Mouse (Mus musculus) yolk sac, embryonic 10.5 days (tissue): ENCODE measurements around the gene 9930104L06Rik.
A peak's percentile ranks its signal among the peaks of the same experiment; 100 is the strongest.

Source experiments
- DNase-seq: peaks from one replicate; pipeline ENCODE4 v3.0.0-alpha.2; 2017; ENCODE audit warnings: low spot score

Gene 9930104L06Rik

DNA sequence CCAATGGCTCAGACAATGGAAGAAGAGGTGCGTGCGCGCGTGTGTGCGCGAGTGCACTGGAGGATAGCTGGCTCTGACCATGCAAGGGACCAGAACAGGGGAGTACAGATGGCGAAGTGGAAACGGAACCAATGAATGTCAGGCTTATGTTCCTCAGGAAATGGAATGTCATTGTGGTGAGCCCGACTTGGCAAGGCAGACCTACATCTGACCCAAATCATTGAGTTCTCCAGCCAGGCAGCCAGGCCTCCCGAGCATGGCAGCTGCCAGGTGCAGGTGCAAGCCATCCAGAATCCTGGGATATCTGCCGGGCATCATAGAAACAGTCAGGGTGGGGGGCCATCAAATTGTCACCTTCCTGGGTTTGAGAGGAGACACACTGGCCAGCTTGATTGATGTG, 24.1 kb downstream of the 9930104L06Rik start:
- DNase-seq = no peak

DNA sequence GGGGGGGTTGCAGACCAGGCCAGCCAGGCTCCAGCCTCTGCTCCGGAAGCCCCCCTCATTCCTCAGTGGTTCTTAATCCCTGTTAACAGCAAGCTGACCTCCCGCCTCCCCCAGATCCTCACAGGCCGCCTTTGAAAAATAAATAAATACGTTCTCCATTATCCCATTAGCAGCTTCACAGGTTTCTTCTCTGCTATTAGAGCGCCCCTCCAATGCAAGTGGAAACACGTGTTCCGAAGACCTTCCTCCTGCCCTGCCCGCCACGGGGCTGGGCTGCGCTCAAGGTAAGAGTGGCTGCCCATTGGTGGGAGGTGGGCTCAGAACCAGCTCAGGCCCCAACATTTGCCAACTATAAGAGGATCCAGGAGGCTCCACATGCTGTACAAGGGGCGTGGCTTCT, 25.7 kb downstream of the 9930104L06Rik start:
- no peak for DNase-seq

DNA sequence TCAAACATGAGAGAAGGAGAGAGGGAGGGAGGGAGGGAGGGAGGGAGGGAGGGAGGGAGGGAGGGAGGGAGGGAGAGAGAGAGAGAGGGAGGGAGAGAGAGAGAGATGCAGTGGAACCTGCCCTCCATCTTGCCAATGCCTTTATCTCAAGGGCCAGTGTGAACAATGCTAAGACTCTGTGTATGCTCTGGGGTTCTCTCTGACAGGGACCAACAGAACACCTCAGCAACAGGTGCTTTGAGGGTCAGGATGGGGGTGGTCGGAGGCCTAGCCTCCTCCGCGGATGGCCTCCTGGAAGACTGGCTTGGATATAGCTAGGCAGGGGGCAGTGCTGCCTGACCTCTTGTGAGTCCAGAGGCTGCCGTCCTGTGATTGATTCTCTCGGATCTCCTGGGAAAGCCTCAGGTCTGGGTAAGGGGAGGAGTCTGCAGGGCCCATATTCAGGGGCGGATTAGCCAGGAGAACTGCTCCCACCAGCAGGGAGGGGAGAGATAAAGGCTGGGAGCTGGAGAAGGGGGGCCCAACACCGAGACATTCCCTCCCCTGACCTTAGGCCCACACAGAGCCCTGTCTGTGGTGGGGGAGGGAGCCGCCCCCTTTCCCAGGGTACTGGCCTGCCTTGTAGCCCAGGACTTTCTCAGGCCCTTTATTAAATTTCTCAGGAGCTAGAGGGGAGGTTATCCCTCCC, 28.2 kb downstream of the 9930104L06Rik start:
- DNase-seq = peak; percentile 16

DNA sequence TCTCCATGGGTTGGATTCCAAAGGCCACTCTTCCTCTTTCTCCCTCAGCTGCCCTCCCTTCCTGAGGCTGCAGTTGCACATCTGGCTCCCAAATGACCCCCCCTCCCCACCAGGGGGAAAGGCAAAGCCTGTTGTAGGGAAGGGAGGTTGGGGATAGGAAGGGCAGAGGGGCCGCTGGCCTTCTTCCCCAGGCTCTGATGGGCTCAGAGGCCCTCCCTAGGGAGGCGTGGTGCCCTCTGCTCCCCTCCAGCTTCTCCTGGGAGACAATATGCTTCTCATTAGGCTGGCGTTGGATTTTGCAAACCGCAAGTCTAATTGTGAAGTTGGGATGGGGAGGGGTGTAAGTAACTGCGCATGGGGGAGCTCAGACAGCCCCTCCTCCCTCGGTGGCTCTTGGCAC, 31.9 kb downstream of the 9930104L06Rik start:
- DNase-seq = no peak

DNA sequence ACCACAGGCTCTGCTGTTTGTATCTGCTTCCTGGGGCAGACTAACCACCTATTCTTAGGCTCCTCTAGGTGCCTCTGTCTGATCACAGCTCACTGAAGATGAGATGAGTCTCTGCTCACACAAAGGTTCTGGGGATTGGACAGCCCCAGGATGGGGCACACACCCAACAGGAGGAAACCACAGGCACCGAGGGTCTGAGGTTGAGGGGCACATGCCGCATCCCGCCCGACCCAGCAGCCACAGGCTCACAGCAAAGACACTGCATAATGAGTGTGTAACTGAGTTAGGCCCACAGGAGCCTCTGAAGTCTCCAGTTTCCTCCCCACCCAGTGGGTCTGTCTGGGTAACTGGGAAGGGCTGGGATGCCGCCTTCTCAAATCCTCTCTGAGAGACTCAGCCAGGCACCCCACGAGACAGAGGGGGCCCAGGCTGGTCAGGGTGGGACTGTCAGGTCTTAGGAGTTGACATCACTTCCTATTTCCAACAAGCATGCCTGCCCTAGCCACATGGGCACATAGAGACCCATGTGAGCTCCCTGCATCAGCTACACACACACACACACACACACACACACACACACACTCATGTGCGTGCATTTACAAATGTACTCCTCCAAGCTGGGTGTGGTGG, 32.5 kb downstream of the 9930104L06Rik start:
- DNase-seq = no peak

DNA sequence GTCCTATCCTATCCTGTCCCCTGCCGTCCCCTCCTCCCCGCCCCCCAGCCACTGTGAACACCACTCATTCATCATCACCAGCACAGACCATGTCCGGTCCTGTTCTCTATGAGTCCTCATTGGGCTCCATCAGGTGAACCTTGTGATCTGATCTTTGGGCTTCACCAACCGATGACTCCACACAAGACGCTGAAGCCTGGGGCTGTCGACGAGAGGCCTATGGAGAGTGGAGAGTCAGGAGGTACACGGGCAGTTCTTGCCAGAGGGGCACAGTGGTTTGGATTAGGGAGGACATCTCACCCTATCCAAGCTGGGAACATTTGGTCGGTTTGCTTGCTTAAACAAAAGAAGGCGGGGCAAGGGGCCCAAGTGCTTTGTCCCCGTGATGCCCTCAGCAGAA, 33.3 kb downstream of the 9930104L06Rik start:
- DNase-seq = no peak

DNA sequence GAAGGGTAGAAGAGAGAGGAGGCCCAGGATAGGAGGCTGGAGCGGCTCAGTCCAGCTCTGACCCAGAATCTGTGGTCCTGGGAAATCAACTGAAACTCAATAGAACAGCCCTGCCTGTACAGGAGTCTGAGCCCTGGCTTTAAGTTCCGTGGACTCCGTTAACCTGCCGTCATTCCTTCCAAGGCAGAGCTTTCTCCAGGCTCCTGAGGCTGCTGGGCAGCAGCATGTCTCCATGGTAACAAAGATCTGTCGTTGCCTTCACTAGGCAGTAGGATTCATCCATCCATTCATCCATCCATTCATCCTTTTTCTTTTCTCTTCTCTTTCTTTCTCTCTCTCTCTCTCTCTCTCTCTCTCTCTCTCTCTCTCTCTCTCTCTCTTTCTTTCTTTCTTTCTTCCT, 33.8 kb downstream of the 9930104L06Rik start:
- no peak for DNase-seq

DNA sequence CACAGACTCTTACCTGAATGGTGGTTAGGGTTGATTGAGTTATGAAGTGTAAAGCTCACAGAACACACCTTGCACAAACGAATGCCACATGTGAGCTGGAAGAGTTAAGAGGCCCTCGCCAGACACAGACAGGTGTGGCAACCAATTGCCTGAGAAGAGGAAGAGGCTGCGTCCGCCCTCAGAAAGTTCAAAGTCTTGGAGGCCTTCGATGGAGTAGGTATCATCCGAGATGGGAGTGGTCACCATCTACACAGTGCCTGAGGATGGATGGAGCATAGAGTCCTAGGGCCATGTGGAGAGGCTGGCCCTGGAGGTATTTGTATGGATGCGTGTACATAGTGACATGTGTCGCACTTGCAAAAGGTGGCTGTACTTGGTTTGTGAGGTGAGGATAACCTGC, 34.2 kb downstream of the 9930104L06Rik start:
- DNase-seq = no peak

DNA sequence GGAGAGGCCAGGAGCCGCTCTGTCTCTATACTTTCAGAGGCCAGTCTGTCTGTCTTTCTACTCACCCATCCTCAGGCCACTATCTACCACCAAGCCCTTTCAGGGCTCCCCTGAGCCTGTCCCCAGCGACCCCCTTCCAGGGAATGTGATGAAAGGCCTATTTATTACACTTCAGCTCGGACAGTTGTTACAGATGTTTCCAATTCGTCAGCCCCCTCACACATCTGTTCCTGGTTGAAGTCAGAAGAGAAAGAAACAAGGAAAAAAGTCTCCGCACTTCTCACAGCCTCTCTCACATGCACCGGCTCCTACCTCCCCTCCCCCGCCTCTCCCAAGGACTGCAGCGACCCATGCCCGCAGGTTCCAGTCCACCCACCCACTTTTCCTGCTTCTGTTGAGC, 35.5 kb downstream of the 9930104L06Rik start:
- no peak for DNase-seq

DNA sequence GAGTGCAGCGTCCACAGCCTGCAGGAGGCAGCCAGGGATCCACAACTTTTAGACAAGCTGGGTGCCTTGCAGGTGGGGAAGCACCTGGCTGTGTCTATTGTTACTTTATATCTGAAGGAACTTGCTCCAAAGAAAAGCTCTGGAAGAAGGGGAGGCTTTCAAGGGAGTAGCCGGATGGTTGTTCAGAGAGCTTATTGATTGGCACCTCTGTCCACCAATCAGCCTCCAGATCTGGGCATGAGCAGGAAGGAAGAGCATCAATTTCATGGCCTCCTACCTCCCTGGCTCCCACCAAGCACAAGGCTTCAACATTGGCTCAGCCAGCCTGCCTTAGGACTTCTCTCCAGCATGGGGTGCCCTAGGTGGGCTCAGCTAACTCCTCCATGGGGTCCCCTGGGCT, 36.4 kb downstream of the 9930104L06Rik start:
- no peak for DNase-seq

DNA sequence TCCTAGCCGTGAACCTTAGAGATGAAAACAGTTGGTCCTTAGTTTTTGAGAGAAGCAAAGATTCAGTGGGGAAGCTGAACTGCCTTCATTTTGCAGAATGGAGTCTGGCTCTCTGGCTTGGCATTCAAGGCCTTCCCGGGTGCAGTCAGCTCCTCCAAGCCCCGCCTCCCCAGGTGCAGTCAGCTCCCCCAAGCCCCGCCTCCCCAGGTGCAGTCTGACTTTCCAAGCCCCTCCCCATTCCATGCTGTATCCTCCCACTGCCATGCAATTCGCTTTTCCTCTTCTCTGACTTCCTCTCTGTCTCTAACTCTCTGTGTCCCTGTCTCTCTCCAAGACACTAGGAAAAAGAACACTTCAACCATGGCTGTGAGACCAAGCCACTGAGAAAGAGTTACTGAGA, 41.4 kb downstream of the 9930104L06Rik start:
- DNase-seq = peak; percentile 31

DNA sequence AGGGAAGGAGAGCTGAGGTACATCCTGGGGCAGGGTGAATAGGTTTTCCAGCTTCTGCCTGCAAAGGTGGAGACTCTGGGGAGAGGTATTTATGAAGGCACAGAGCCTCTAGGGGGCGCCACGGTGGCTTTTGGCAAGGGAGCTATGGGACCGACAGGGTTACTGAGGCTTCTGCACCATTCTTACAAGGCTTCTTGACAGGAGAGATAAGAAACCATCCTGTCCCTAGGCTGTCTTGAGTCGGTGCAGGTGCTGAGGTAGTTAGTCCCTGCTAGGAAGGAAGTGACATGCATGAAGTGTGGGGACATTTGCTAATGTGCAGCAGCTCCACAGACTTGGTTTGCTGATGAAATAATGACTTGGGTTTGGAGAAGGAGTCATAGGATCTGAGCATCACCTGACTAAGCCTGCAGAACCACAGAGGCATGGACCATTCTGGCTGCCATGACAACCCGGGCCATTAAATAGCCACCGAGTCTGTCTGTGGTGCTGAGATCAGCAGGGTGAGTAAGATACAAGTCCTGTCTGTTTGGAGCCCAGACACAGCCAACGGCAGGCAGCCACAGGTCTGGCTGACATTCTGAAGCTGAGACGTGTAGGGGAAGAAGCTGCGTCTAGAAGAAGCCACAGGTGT, 47.2 kb downstream of the 9930104L06Rik start:
- DNase-seq = no peak

DNA sequence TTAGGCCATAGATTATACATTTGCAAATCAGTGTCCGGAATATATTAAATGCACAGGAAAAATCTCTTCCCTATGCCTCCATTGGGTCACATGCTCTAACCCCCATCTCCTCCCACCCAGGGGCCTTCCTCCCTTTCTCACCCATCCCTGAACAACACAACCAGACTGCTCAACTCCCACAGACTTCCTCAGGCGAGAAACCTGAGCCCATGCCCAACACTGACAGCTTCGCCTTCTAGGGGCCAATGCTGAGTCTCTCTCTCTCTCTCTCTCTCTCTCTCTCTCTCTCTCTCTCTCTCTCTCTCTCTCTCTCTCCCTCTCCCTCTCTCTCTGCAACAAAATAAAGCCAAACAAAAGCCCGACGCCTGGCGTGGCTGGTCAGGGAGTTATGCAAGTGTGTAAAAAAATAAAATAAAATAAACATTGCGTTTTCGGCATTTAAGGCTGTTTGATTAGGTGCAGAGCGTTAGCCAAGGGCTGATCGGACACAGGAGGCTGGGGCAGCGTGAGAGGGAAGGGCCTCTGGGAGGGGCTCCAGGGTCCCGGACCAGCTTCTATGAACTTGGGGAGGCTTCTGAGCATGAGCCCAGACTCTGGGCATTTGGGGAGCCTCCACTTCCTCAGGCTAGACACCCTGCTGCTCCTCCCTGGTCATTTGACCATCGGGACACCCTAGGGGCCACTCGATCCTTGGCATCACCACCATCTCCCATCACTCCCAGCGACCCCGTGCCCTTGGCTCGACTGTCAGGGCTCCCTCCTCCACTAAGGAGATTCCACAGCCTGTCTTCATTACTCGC, 48.2 kb downstream of the 9930104L06Rik start:
- DNase-seq = no peak

DNA sequence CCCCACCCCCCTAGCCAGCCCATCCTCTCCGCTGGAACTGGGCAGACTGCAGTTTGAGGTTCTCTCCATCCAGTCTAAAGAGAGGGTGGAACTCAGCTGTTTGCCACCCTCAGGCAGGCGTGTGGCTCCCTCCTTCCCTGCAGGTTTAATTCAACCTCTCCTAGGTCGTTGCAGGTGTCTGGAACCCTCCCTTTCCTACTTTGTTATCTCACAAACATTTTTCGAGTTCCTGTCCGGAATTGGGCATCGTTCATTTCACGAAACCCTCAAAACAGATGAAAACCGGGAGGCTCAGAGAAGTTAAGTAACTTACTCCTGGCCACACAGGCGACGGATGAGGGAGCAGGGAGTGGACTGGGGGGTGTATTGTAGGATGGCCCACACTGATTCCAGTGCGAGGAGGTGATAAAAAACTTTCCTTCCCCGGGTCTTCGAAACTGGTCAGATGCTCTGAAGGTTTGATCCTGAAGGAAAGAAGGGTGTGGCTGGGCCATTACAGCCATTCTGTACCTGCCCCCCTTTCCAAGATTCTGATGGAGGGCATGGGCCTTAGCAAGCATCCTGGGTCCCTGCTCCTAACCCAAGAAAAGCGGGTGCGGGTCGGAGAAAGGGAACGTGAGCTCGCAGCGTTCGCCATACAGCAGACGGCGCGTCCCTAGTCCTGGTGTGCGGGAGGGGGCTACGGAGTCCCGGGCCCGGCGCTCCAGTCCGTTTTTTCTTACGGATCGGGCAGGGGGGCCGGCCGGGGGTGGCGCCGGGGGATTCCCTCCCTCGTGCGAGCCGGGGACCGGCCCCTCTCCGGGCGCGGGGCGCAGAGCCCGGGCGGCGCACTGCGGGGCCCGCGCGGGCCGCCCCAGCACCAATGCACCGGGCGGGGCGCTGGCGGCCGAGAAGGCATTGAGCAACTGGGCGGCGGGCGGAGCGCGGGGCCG, 49.1 kb downstream of the 9930104L06Rik start, which contains the start of gene Rspo1:
TSS of gene Rspo1 (plus strand) at position 760 of the 932 bp plus-strand sequence.
- peak; percentile 32 for DNase-seq

DNA sequence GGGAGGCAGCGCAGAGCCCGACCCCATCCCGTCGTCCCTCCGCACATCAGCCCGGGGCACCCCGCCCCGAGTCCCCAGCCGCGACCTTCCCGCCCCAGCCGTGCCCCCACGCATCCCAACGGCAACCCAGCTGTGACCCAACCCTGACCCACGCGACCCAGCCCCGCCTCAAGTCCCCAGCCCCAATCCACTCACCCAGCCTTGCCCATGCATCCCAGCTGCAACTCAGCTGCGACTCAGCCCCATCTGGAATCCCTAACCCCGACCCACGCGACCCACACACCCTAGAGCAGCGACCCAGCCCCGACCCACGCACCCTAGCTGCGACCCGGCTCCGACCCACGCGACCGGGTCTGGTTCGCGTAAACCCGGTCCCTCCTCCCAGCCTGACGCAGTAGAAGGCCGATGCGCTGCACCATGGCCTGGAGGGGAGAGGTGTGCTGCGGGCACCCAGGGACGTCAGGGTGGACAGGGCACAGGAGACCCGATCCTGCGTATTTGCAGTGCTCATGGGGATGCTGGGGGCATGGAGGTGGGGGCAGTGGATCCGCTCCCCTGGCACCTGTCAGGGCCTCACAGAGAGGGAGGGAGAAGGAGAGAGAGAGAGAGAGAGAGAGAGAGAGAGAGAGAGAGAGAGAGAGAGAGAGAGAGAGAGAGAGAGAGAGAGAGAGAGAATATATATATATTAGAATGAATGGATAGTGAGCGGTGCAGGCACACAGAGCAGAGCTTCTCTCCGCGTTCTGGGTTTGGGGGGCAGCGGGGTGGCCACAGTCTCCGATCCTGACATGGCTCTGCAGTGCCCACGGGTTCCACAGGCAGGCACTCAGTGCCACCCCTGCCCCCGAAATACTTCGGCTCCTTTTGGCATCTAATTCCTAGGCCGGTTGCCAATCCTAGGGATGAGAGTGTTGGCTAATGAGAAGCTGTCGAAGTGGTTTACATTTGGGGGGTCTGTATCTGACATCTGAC, 50.2 kb downstream of the 9930104L06Rik start:
- DNase-seq = no peak

DNA sequence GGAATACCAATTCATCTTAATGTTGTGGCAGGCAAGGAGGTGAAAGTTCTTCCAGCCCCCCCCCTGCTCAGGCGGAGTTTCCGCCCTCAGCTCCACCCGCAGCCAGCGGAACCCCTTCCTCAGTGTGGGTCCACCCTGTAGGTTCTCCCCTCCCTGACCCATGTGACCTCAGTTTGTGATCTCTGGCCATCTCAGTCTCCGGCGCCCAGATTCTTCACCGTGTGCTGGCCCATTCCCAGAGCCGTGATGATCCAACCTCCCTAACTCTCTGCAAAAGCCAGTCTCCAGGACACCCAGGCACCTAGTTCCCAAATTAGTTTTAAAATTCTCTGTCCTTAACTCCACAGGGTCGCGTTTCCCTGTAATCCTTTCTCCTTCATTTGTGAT, 50.9 kb downstream of the 9930104L06Rik start:
- no peak for DNase-seq

DNA sequence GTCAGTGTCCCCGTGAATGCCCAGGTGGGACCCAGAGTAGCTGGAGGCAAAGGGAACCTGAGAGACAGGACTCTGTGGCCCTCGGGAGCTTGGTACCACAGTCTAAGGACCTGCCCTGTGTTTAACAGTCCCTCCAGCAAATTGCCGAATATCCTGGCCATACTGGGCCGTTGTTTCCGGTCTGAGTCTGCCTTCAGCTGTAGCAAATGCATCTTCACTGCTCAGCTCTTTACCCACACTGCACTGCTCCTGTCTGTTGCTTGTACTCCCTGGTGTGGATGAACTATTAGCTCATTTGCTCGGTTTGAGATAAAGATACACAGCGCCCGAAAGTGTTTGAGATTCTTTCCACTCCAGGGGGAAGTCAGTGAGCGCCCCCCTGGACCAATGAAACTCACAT, 51.5 kb downstream of the 9930104L06Rik start:
- DNase-seq = no peak

DNA sequence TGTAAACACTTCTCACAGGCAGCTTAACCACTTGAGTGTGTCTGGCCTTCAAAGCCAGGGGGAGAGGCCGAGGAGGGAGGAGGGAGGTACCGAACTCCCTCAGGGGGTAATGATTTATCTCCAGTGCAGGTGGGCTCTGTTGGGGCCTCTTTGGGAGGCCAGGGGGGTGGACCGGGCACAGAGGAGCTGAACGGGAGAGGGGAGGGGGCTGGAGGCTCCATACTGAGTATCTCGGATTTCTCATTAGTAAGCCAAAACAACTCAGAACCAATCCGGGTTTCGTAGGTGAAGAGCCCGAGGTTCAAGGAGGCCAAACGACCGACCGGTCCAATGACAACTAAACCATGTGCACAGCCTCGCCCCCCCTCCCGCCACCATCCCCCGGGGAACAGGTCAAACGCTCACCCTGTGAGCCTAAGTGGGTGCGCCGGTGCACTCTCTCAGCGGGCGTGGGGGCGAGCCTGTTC, 53.0 kb downstream of the 9930104L06Rik start:
- DNase-seq = peak; percentile 45

DNA sequence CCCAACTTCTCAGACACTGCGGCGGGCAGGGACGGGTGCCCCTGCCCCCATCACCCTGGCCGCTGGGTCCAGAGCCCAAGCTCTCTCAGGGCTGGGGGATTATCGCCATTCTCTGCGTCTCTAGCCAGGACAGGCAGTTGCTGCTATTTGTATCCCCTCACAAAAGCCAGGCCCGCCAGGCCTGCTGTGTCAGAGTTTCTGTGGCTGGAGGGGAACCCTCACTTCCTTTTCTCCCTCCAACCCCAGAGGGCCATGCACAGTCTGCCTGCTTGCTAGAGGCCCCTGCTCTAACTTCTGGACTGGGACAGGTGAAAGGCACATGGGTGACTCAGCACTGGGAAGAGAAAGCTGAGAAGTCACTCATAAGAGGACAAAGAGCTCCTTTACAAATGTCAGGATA, 53.5 kb downstream of the 9930104L06Rik start:
- no peak for DNase-seq
